Mouse (Mus musculus): Measurements from ENCODE around the gene Supt6.

Gene Supt6

GRCm38 (mm10) chr11:78182961-78183844 is 62.6 kb downstream of the Supt6 start, which contains the start of gene Rpl23a:
Gene Rpl23a (minus strand): TSS chr11:78183584.
- peak; percentile 88 to 93 for DNase-seq (ENCODE audit: low spot score in 2 of 2)

GRCm38 (mm10) chr11:78182450-78182849 is 63.3 kb downstream of the Supt6 start:
- no peak for DNase-seq (ENCODE audit: low spot score in 2 of 2)

- no peak for DNase-seq (ENCODE audit: low spot score in 2 of 2)
Observed at GRCm38 (mm10) chr11:78181830-78182357, 63.9 kb downstream of the Supt6 start.

- no peak for DNase-seq (ENCODE audit: low spot score in 2 of 2)
Observed at GRCm38 (mm10) chr11:78180081-78180761, 65.6 kb downstream of the Supt6 start.

GRCm38 (mm10) chr11:78179438-78179999 is 66.3 kb downstream of the Supt6 start:
- DNase-seq (ENCODE audit: low spot score in 2 of 2), result no peak

- DNase-seq (ENCODE audit: low spot score in 2 of 2), result peak in 1 of 2 experiments; percentile 53
Observed at GRCm38 (mm10) chr11:78178859-78179437, 66.8 kb downstream of the Supt6 start.

GRCm38 (mm10) chr11:78177903-78178858 is 67.6 kb downstream of the Supt6 start:
- DNase-seq (ENCODE audit: low spot score in 2 of 2), result peak; percentile 81 to 95

GRCm38 (mm10) chr11:78177437-78177836 is 68.3 kb downstream of the Supt6 start:
- no peak for DNase-seq (ENCODE audit: low spot score in 2 of 2)

GRCm38 (mm10) chr11:78176905-78177331 is 68.9 kb downstream of the Supt6 start:
- DNase-seq (ENCODE audit: low spot score in 2 of 2), result no peak

- peak in 1 of 2 experiments; percentile 78 for DNase-seq (ENCODE audit: low spot score in 2 of 2)
Observed at GRCm38 (mm10) chr11:78176402-78176862, 69.4 kb downstream of the Supt6 start, which contains the start of the genes Nek8 and Tlcd1. Gene Nek8 (minus strand): TSS chr11:78176675. Gene Tlcd1 (plus strand): TSS chr11:78176711.

GRCm38 (mm10) chr11:78175771-78176401 is 69.9 kb downstream of the Supt6 start:
- DNase-seq (ENCODE audit: low spot score in 2 of 2), result no peak

GRCm38 (mm10) chr11:78174506-78174905 is 71.3 kb downstream of the Supt6 start:
- DNase-seq (ENCODE audit: low spot score in 2 of 2), result no peak

GRCm38 (mm10) chr11:78172748-78173383 is 72.9 kb downstream of the Supt6 start:
- no peak for DNase-seq (ENCODE audit: low spot score in 2 of 2)

GRCm38 (mm10) chr11:78172034-78172747 is 73.6 kb downstream of the Supt6 start:
- DNase-seq (ENCODE audit: low spot score in 2 of 2), result no peak

GRCm38 (mm10) chr11:78171328-78171727 is 74.5 kb downstream of the Supt6 start:
- no peak for DNase-seq (ENCODE audit: low spot score in 2 of 2)

GRCm38 (mm10) chr11:78170306-78170705 is 75.5 kb downstream of the Supt6 start:
- no peak for DNase-seq (ENCODE audit: low spot score in 2 of 2)

GRCm38 (mm10) chr11:78168541-78169468 is 77.0 kb downstream of the Supt6 start:
- no peak for DNase-seq (ENCODE audit: low spot score in 2 of 2)

All from left cerebral cortex, adult 9 months (tissue).